Mouse (Mus musculus): ENCODE measurements around the gene Amtn.

- TF ChIP-seq CTCF (conservative IDR thresholded peaks at IDR 0.05; ENCODE audit: insufficient read depth, insufficient read length, low read depth, low read length) (peak; percentile 61), POLR2A (IDR thresholded peaks at IDR 0.05; ENCODE audit: low read depth, low read length) (no peak)
These were observed 23.9 kb downstream of the Amtn start for GRCm38 (mm10) chr5:88399849-88400248.
